Mouse (Mus musculus): Measurements from ENCODE around the gene Tpra1. TPM values are rescaled to one million over a fixed set of nuclear protein-coding genes. Genes with fewer than 3 reads are reported as not detected.

Tpra1 gene
- not detected in 2 replicates for polyA plus RNA-seq (2012; ENCODE audit: insufficient read depth, insufficient read length, low replicate concordance, missing spikeins)

- Histone ChIP-seq H3K4me3 (ENCODE audit: insufficient read depth, low read depth, low read length) (peak within 1 kb of the TSS; percentile 79), H3K4me1 (ENCODE audit: control insufficient read depth, insufficient read depth, low read length) (peaks cover 36% of the 10 kb centered on the region), H3K27ac (ENCODE audit: insufficient read depth, low read depth, low read length) (peak within 1 kb of the TSS; percentile 49)
- under 1% methylated on average over 66 of the region's 66 CpGs for WGBS
- TF ChIP-seq CTCF (IDR thresholded peaks at IDR 0.05; ENCODE audit: insufficient read depth, low read depth, low read length) (0 out of 2 replicates have a peak, but pooled peaks have one; percentile 6), POLR2A (IDR thresholded peaks at IDR 0.05; ENCODE audit: insufficient read depth, low read depth, low read length) (no peak)
These were observed at the start of gene Tpra1 for GRCm38 (mm10) chr6:88901947-88902820. Gene Tpra1, plus strand, starts transcription at chr6:88902251.

DNA sequence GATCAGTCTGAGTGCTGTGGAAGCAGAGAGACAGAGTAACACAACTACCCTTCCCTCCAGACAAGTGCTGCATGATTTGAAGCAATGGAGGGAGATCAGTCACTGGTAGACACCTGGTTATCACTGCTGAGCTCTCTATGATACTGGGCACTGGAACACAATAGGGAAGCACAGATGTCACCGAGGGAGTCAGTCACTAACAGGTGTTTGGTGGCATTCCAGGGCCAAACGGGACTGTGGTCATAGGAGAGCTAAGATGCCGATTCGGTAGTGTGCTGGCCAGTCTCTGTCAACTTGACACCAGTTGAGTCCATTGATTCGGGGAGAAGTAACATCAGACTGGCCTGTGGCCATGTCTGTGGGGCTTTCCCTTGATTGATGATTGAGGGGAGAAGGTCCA, 47.5 kb upstream of the Tpra1 start:
- TF ChIP-seq POLR2A (IDR thresholded peaks at IDR 0.05; ENCODE audit: insufficient read depth, low read depth, low read length), result no peak
- no peak for TF ChIP-seq CTCF (IDR thresholded peaks at IDR 0.05; ENCODE audit: insufficient read depth, low read depth, low read length)
- Histone ChIP-seq H3K4me3 (ENCODE audit: insufficient read depth, low read depth, low read length) (no peak overlapping the region), H3K4me1 (ENCODE audit: control insufficient read depth, insufficient read depth, low read length) (peaks cover 22% of the 10 kb centered on the region), H3K27ac (ENCODE audit: insufficient read depth, low read depth, low read length) (no peak overlapping the region)
- WGBS, result 78% methylated on average over 5 of the region's 5 CpGs

GRCm38 (mm10) chr6:88855636-88856035, 46.4 kb upstream of the Tpra1 start:
- no peak for TF ChIP-seq POLR2A (IDR thresholded peaks at IDR 0.05; ENCODE audit: insufficient read depth, low read depth, low read length)
- peak; percentile 23; the same call in 1 of the 2 replicates for TF ChIP-seq CTCF (IDR thresholded peaks at IDR 0.05; ENCODE audit: insufficient read depth, low read depth, low read length)
- Histone ChIP-seq H3K4me3 (ENCODE audit: insufficient read depth, low read depth, low read length) (no peak overlapping the region), H3K27ac (ENCODE audit: insufficient read depth, low read depth, low read length) (no peak overlapping the region), H3K4me1 (ENCODE audit: control insufficient read depth, insufficient read depth, low read length) (peaks cover 25% of the 10 kb centered on the region)
- WGBS, result 23% methylated on average over 5 of the region's 5 CpGs

DNA sequence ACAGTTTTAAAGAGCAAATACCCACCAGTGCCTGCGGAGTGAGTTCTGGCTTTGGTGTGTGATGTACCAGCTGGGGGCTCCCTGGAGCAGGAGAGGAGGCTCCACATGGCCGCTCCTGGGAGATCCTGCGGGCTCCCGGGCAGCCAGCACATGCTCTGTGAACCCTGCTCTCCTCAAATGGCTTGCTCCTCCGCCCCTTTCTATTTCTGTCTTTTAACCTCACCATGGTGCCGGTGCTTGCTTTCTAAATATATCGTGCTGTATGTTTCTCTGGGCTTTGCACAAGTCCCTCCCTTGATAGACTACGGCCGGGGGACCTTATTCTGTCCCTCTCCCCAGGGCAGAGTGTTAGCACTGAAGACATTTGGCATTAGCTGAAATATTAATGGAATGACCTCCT, 44.8 kb upstream of the Tpra1 start:
- 12% methylated on average over 9 of the region's 9 CpGs for WGBS
- H3K4me3 ChIP-seq (ENCODE audit: insufficient read depth, low read depth, low read length), result no peak overlapping the region
- TF ChIP-seq CTCF (IDR thresholded peaks at IDR 0.05; ENCODE audit: insufficient read depth, low read depth, low read length) (no peak), POLR2A (IDR thresholded peaks at IDR 0.05; ENCODE audit: insufficient read depth, low read depth, low read length) (no peak)
- H3K4me1 ChIP-seq (ENCODE audit: control insufficient read depth, insufficient read depth, low read length), result peaks cover 28% of the 10 kb centered on the region
- H3K27ac ChIP-seq (ENCODE audit: insufficient read depth, low read depth, low read length), result peak overlapping the region; percentile 17

- TF ChIP-seq POLR2A (IDR thresholded peaks at IDR 0.05; ENCODE audit: insufficient read depth, low read depth, low read length) (no peak), CTCF (IDR thresholded peaks at IDR 0.05; ENCODE audit: insufficient read depth, low read depth, low read length) (no peak)
- peaks cover 28% of the 10 kb centered on the region for H3K4me1 ChIP-seq (ENCODE audit: control insufficient read depth, insufficient read depth, low read length)
- 77% methylated on average over 6 of the region's 6 CpGs for WGBS
These were observed 44.2 kb upstream of the Tpra1 start for GRCm38 (mm10) chr6:88857830-88858229.

DNA sequence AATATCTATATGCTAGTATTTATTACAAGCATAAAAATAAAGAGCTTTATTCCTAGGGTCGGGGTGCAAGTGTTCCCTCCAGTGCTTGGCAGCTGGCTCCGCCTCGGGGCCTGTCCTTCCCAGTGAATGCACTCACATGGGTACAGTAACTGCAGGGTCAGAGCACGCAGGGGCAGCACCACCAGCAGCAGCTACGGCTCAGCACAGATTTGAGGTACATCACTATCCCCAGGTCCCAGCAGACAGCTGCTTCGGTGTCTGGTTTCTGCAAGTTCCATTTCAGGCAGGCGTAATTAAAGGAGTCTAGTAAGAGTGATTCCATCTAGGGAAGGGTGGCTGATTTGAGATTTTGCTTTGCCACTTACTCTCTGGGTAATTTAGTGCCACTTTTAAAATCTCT, 43.7 kb upstream of the Tpra1 start:
- H3K4me3 ChIP-seq (ENCODE audit: insufficient read depth, low read depth, low read length), result no peak overlapping the region
- TF ChIP-seq CTCF (IDR thresholded peaks at IDR 0.05; ENCODE audit: insufficient read depth, low read depth, low read length) (no peak), POLR2A (IDR thresholded peaks at IDR 0.05; ENCODE audit: insufficient read depth, low read depth, low read length) (no peak)
- no peak overlapping the region; the same call in 1 of the 2 replicates for H3K27ac ChIP-seq (ENCODE audit: insufficient read depth, low read depth, low read length)
- H3K4me1 ChIP-seq (ENCODE audit: control insufficient read depth, insufficient read depth, low read length), result peaks cover 28% of the 10 kb centered on the region
- WGBS, result 52% methylated on average over 7 of the region's 7 CpGs

More at GRCm38 (mm10) chr6:88857830-88858229, 44.2 kb upstream of the Tpra1 start:
- no peak overlapping the region for H3K4me3 ChIP-seq (ENCODE audit: insufficient read depth, low read depth, low read length)
- H3K27ac ChIP-seq (ENCODE audit: insufficient read depth, low read depth, low read length), result peak overlapping the region; percentile 17

DNA sequence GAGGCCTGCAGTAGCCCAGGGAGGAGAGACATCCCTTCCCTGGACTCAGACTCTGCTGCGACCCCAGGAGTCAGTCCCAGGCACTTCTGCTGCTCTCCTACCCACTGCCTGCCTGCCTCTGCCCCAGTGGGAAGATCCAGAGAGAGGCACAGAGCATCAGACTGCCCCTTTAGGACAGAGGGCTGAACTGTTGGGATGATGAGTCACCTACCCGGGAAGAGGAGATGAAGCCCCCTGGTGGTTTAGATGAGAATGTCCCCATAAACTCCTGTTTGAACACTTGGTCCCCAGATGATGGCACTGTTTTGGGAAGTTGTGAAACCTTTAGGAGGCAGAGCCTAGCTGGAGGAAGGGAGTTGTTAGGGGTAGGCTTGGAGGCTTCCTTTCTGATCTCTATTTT, 41.1 kb upstream of the Tpra1 start:
- Histone ChIP-seq H3K4me3 (ENCODE audit: insufficient read depth, low read depth, low read length) (no peak overlapping the region), H3K4me1 (ENCODE audit: control insufficient read depth, insufficient read depth, low read length) (peaks cover 28% of the 10 kb centered on the region), H3K27ac (ENCODE audit: insufficient read depth, low read depth, low read length) (no peak overlapping the region)
- TF ChIP-seq POLR2A (IDR thresholded peaks at IDR 0.05; ENCODE audit: insufficient read depth, low read depth, low read length), result no peak
- TF ChIP-seq CTCF (IDR thresholded peaks at IDR 0.05; ENCODE audit: insufficient read depth, low read depth, low read length), result no peak
- WGBS, result 19% methylated on average over 2 of the region's 2 CpGs

DNA sequence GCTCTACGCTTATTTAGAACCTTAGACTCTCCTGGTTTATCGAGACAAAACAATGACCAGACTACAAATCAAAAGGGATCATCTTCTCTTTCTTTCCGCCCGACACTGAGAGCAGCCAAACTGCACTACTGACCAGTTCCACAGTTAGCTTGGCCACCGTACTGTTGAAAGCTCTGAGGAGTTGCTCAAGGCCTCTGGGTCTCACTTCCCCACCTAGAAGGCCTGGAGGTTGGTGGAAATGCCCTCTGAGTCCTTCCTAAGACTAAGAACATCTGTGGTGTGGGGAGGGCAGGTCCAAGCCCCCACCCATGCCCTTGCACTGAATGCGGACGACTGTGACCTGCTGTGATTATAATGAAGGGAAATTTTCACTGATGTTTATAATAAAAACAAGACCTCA, 36.3 kb upstream of the Tpra1 start:
- TF ChIP-seq POLR2A (IDR thresholded peaks at IDR 0.05; ENCODE audit: insufficient read depth, low read depth, low read length), result no peak
- no peak for TF ChIP-seq CTCF (IDR thresholded peaks at IDR 0.05; ENCODE audit: insufficient read depth, low read depth, low read length)
- H3K27ac ChIP-seq (ENCODE audit: insufficient read depth, low read depth, low read length), result no peak overlapping the region
- H3K4me3 ChIP-seq (ENCODE audit: insufficient read depth, low read depth, low read length), result no peak overlapping the region
- H3K4me1 ChIP-seq (ENCODE audit: control insufficient read depth, insufficient read depth, low read length), result peaks cover 19% of the 10 kb centered on the region
- 68% methylated on average over 7 of the region's 7 CpGs for WGBS

GRCm38 (mm10) chr6:88869459-88869858, 32.6 kb upstream of the Tpra1 start:
- H3K4me1 ChIP-seq (ENCODE audit: control insufficient read depth, insufficient read depth, low read length), result peaks cover 31% of the 10 kb centered on the region
- TF ChIP-seq CTCF (IDR thresholded peaks at IDR 0.05; ENCODE audit: insufficient read depth, low read depth, low read length), result no peak
- TF ChIP-seq POLR2A (IDR thresholded peaks at IDR 0.05; ENCODE audit: insufficient read depth, low read depth, low read length), result no peak
- WGBS, result 33% methylated on average over 7 of the region's 7 CpGs
- H3K27ac ChIP-seq (ENCODE audit: insufficient read depth, low read depth, low read length), result peak overlapping the region; percentile 84
- H3K4me3 ChIP-seq (ENCODE audit: insufficient read depth, low read depth, low read length), result no peak overlapping the region
